Mouse (Mus musculus): ENCODE results near the gene Gm17455. TPM values are rescaled to one million over a fixed set of nuclear protein-coding genes. Genes with fewer than 3 reads are reported as not detected.

Gm17455 gene
- polyA plus RNA-seq, 1 experiment from 2014 or later, result 3.0 TPM

DNA sequence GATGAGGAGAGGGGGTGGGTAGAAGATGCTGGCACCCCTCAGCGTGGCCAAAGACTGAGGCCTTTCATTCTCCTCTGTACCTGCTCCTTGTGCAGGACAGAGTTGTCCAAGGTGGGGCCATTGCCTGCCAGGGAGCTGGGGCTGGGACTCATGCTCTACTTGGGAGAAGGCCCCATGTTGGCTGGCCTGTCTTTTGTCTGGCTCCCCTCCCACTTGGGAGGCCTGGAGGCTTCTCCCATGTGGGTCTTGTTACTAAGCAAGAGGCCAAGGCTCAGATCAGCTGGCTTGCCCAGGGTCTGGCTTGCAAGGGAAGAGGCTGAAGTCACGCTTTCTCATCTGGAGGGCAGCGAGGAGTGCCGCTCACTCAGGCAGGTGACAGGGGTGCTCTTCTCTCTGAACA lies 42.1 kb upstream of the Gm17455 start:
- Histone ChIP-seq H3K4me3 (ENCODE audit: low read depth, low read length) (no peak overlapping the region), H3K9me3 (ENCODE audit: control insufficient read depth, low read length) (no peaks in the 10 kb centered on the region), H3K27ac (ENCODE audit: low read depth, low read length) (no peak overlapping the region), H3K4me1 (ENCODE audit: control insufficient read depth, insufficient read depth, low read length) (no peaks in the 10 kb centered on the region), H3K27me3 (ENCODE audit: control insufficient read depth, insufficient read depth, low read length) (no peaks in the 10 kb centered on the region), H3K4me2 (no peak overlapping the region), H3K36me3 (ENCODE audit: control insufficient read depth, insufficient read depth, low read length) (no peaks in the 10 kb centered on the region), H3K9ac (ENCODE audit: low read length) (no peak overlapping the region)
- DNase-seq (ENCODE audit: low spot score, missing footprints), result no peak
- 84% methylated on average over 4 of the region's 4 CpGs for WGBS
- no peak for ATAC-seq (ENCODE audit: low FRiP score)

DNA sequence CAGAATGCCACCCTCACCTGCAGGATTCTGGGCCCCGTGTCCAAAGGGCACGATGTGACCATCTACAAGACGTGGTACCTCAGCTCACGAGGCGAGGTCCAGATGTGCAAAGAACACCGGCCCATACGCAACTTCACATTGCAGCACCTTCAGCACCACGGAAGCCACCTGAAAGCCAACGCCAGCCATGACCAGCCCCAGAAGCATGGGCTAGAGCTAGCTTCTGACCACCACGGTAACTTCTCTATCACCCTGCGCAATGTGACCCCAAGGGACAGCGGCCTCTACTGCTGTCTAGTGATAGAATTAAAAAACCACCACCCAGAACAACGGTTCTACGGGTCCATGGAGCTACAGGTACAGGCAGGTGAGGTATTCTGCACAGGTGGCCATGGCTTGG lies 41.6 kb upstream of the Gm17455 start:
- Histone ChIP-seq H3K36me3 (ENCODE audit: control insufficient read depth, insufficient read depth, low read length) (no peaks in the 10 kb centered on the region), H3K4me2 (no peak overlapping the region), H3K4me3 (ENCODE audit: low read depth, low read length) (no peak overlapping the region), H3K27me3 (ENCODE audit: control insufficient read depth, insufficient read depth, low read length) (no peaks in the 10 kb centered on the region), H3K4me1 (ENCODE audit: control insufficient read depth, insufficient read depth, low read length) (no peaks in the 10 kb centered on the region), H3K9ac (ENCODE audit: low read length) (no peak overlapping the region), H3K9me3 (ENCODE audit: control insufficient read depth, low read length) (no peaks in the 10 kb centered on the region), H3K27ac (ENCODE audit: low read depth, low read length) (no peak overlapping the region)
- WGBS, result 89% methylated on average over 14 of the region's 14 CpGs
- no peak for ATAC-seq (ENCODE audit: low FRiP score)
- DNase-seq (ENCODE audit: low spot score, missing footprints), result peak; percentile 72

DNA sequence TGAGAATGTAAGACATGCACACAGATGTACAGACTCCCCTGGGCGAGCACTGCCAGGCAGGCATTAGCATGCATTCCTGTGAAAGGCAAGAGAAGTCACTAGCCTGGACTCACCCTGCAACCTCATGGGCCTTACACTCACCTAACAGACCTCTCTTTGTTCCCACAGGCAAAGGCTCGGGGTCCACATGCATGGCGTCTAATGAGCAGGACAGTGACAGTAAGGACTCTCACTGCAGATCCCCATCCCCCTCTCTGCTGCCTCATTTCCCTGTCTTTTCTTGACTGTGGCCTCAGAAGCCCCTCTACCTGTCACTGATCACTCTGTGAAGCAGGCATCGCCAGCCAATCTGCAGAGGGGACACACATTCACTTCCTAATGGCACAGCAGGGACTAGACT lies 40.8 kb upstream of the Gm17455 start:
- Histone ChIP-seq H3K4me1 (ENCODE audit: control insufficient read depth, insufficient read depth, low read length) (no peaks in the 10 kb centered on the region), H3K4me2 (no peak overlapping the region), H3K27ac (ENCODE audit: low read depth, low read length) (no peak overlapping the region), H3K9ac (ENCODE audit: low read length) (no peak overlapping the region), H3K27me3 (ENCODE audit: control insufficient read depth, insufficient read depth, low read length) (no peaks in the 10 kb centered on the region), H3K9me3 (ENCODE audit: control insufficient read depth, low read length) (no peaks in the 10 kb centered on the region), H3K4me3 (ENCODE audit: low read depth, low read length) (no peak overlapping the region), H3K36me3 (ENCODE audit: control insufficient read depth, insufficient read depth, low read length) (no peaks in the 10 kb centered on the region)
- no peak for ATAC-seq (ENCODE audit: low FRiP score)
- peak; percentile 71 for DNase-seq (ENCODE audit: low spot score, missing footprints)
- WGBS, result 50% methylated on average over 4 of the region's 4 CpGs

DNA sequence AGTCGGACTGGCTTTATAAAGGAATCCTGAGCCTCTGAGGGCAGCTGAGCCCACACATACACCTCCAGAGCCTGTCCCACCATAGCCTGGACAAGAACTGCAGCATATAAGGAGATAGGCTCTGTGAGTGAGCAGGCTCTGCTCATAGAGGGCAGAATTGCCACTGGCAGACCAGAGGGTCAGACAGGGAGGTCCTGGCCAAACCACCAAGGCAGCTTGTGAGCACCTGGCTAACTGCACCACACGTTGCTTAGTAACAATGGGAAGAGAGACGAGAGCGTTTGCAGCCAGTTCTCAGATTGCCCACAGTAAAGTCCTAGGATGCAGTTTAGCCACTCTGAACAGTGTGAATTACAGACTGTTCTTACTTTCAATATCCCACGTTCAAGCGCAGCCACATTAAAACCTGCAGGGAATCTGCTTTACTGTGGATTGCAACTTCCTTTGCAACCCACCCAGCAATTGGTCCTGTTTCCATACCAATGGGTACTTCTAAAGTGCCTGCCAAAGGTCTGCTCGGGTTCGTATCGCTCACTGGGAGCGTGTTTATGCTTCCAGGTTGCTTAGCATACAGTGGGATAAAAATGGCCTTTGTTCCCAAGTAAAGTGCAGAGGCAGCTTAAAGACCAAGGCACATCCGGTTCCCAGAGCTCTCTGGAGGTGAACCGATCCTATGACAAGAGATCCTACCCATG lies 37.8 kb upstream of the Gm17455 start:
- Histone ChIP-seq H3K4me1 (ENCODE audit: control insufficient read depth, insufficient read depth, low read length) (no peaks in the 10 kb centered on the region), H3K27ac (ENCODE audit: low read depth, low read length) (no peak overlapping the region)
- 66% methylated on average over 12 of the region's 12 CpGs for WGBS

DNA sequence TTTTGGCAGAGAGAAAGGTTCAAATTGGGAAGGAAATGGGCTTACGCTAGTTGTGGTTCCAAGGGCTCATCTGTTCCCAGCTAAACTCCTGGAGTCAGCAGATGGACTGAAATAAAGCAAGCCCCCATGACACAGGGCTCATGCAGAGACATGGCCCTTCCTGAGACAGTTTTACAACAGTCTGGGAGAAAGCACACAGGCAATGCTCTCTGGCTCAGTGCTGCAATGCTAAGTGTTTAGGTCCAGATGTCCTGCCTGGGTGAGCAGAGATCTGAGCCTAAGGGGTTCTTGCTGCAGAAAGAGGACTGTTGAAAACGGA lies 37.3 kb upstream of the Gm17455 start:
- Histone ChIP-seq H3K4me3 (ENCODE audit: low read depth, low read length) (no peak overlapping the region), H3K36me3 (ENCODE audit: control insufficient read depth, insufficient read depth, low read length) (no peaks in the 10 kb centered on the region), H3K27ac (ENCODE audit: low read depth, low read length) (no peak overlapping the region), H3K9me3 (ENCODE audit: control insufficient read depth, low read length) (no peaks in the 10 kb centered on the region), H3K4me1 (ENCODE audit: control insufficient read depth, insufficient read depth, low read length) (no peaks in the 10 kb centered on the region), H3K9ac (ENCODE audit: low read length) (no peak overlapping the region), H3K27me3 (ENCODE audit: control insufficient read depth, insufficient read depth, low read length) (no peaks in the 10 kb centered on the region), H3K4me2 (no peak overlapping the region)
- DNase-seq (ENCODE audit: low spot score, missing footprints) (peak; percentile 79), ATAC-seq (ENCODE audit: low FRiP score) (no peak)
- 73% methylated on average over 2 of the region's 2 CpGs for WGBS

More for the DNA sequence above, 37.8 kb upstream of the Gm17455 start:
- H3K27me3 ChIP-seq (ENCODE audit: control insufficient read depth, insufficient read depth, low read length), result no peaks in the 10 kb centered on the region
- H3K36me3 ChIP-seq (ENCODE audit: control insufficient read depth, insufficient read depth, low read length), result no peaks in the 10 kb centered on the region
- no peaks in the 10 kb centered on the region for H3K9me3 ChIP-seq (ENCODE audit: control insufficient read depth, low read length)
- no peak overlapping the region for H3K9ac ChIP-seq (ENCODE audit: low read length)
- ATAC-seq (ENCODE audit: low FRiP score) (no peak), DNase-seq (ENCODE audit: low spot score, missing footprints) (peak; percentile 81)
- no peak overlapping the region for H3K4me2 ChIP-seq
- H3K4me3 ChIP-seq (ENCODE audit: low read depth, low read length), result no peak overlapping the region

DNA sequence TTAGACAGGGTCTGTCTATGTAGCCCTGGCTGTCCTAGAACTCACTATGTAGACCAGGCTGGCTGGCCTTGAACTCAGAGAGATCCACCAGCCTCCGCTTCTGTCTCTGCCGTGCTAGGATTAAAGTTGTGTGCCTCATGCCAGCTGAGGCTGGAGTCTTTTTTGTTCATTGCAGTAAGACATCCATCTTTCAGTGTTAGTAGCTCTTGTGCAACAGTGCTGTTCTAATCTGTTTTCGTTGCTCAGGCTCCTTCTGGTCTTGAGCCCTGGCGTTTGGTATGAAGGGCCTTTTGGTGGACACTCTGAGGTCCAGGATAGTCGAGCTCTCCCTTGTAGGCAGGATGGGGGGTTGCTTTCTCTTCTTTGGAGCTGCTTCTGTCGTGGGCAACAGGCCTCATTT lies 36.1 kb upstream of the Gm17455 start:
- no peaks in the 10 kb centered on the region for H3K36me3 ChIP-seq (ENCODE audit: control insufficient read depth, insufficient read depth, low read length)

DNA sequence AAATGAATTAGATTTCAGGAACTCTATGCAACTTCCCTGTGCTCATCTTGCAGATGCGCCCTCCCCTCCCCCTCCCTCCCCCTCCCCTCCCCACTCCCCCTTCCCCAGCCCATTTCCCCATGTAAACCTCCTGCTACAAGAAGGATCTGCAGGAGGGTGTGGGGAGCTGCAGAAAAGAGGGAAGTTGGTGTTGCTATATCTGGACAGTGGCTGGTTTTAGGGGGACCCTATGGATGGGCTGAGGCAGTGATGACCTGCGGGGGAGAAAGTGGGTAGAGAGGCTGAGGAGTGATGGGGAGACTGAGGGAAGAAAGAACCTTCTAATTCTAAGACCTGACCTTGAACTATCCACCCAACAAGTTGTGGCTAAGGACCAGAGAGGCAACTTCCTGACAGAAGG lies 32.4 kb upstream of the Gm17455 start:
- H3K27ac ChIP-seq (ENCODE audit: low read depth, low read length), result no peak overlapping the region
- DNase-seq (ENCODE audit: low spot score, missing footprints) (no peak), ATAC-seq (ENCODE audit: low FRiP score) (no peak)
- H3K4me3 ChIP-seq (ENCODE audit: low read depth, low read length), result no peak overlapping the region
- H3K9me3 ChIP-seq (ENCODE audit: control insufficient read depth, low read length), result no peaks in the 10 kb centered on the region
- no peak overlapping the region for H3K4me2 ChIP-seq
- WGBS, result 81% methylated on average over 2 of the region's 2 CpGs
- no peak overlapping the region for H3K9ac ChIP-seq (ENCODE audit: low read length)
- H3K36me3 ChIP-seq (ENCODE audit: control insufficient read depth, insufficient read depth, low read length), result no peaks in the 10 kb centered on the region
- no peaks in the 10 kb centered on the region for H3K27me3 ChIP-seq (ENCODE audit: control insufficient read depth, insufficient read depth, low read length)
- H3K4me1 ChIP-seq (ENCODE audit: control insufficient read depth, insufficient read depth, low read length), result no peaks in the 10 kb centered on the region

More for the DNA sequence above, 36.1 kb upstream of the Gm17455 start:
- DNase-seq (ENCODE audit: low spot score, missing footprints) (no peak), ATAC-seq (ENCODE audit: low FRiP score) (no peak)
- H3K27me3 ChIP-seq (ENCODE audit: control insufficient read depth, insufficient read depth, low read length), result no peaks in the 10 kb centered on the region
- no peak overlapping the region for H3K27ac ChIP-seq (ENCODE audit: low read depth, low read length)
- H3K4me1 ChIP-seq (ENCODE audit: control insufficient read depth, insufficient read depth, low read length), result no peaks in the 10 kb centered on the region
- H3K9me3 ChIP-seq (ENCODE audit: control insufficient read depth, low read length), result no peaks in the 10 kb centered on the region
- no peak overlapping the region for H3K9ac ChIP-seq (ENCODE audit: low read length)
- H3K4me3 ChIP-seq (ENCODE audit: low read depth, low read length), result no peak overlapping the region
- H3K4me2 ChIP-seq, result no peak overlapping the region
- WGBS, result 70% methylated on average over 6 of the region's 6 CpGs

DNA sequence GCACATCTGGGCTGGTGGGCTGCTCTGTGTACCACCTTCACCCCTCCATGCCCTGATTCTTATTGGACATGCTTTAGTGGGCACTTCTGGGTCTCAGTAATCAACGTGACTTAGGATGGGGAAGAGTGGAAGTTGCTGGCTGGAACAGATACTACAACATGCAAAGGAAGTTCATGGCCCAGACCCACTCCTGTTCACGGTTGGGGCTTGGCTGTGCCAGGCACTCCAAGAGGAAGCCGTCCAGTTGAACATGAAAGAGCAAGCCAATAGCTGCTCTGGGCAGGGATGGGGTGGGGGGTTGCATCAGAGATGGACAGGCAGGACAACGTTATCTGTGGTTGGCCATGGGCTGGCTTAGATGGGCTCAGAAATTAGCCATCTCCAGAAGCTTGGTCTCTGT lies 31.6 kb upstream of the Gm17455 start:
- Histone ChIP-seq H3K27me3 (ENCODE audit: control insufficient read depth, insufficient read depth, low read length) (no peaks in the 10 kb centered on the region), H3K4me1 (ENCODE audit: control insufficient read depth, insufficient read depth, low read length) (no peaks in the 10 kb centered on the region), H3K36me3 (ENCODE audit: control insufficient read depth, insufficient read depth, low read length) (no peaks in the 10 kb centered on the region), H3K4me2 (no peak overlapping the region), H3K27ac (ENCODE audit: low read depth, low read length) (no peak overlapping the region), H3K4me3 (ENCODE audit: low read depth, low read length) (no peak overlapping the region), H3K9ac (ENCODE audit: low read length) (no peak overlapping the region), H3K9me3 (ENCODE audit: control insufficient read depth, low read length) (no peaks in the 10 kb centered on the region)
- no peak for ATAC-seq (ENCODE audit: low FRiP score)
- no peak for DNase-seq (ENCODE audit: low spot score, missing footprints)
- WGBS, result 82% methylated on average over 4 of the region's 4 CpGs

DNA sequence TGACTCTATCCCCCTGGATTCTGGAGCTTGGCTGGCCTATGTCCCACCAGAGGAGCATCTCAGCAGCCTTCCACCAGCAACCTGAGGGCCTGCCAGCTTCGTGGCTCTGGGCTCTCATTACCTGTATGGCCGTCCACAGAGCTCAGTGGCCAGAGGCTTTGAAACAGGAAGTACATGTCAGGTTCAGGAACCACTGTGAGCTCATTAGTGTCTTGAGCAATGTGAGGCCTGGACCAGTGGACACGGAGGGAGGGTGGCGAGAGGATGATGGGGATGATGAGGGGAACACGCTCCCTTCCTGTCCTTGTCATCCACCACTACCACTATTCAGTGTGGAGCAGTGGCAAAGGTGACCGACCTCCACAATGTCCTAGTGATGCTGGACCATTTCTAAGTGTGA lies 30.1 kb upstream of the Gm17455 start:
- 89% methylated on average over 6 of the region's 6 CpGs for WGBS
- H3K4me1 ChIP-seq (ENCODE audit: control insufficient read depth, insufficient read depth, low read length), result no peaks in the 10 kb centered on the region
- no peak overlapping the region for H3K4me3 ChIP-seq (ENCODE audit: low read depth, low read length)
- no peaks in the 10 kb centered on the region for H3K27me3 ChIP-seq (ENCODE audit: control insufficient read depth, insufficient read depth, low read length)
- H3K4me2 ChIP-seq, result no peak overlapping the region
- DNase-seq (ENCODE audit: low spot score, missing footprints) (no peak), ATAC-seq (ENCODE audit: low FRiP score) (no peak)
- H3K27ac ChIP-seq (ENCODE audit: low read depth, low read length), result no peak overlapping the region
- H3K9ac ChIP-seq (ENCODE audit: low read length), result no peak overlapping the region
- H3K9me3 ChIP-seq (ENCODE audit: control insufficient read depth, low read length), result no peaks in the 10 kb centered on the region
- no peaks in the 10 kb centered on the region for H3K36me3 ChIP-seq (ENCODE audit: control insufficient read depth, insufficient read depth, low read length)

Measured in midbrain, embryonic 11.5 days (tissue).